Mouse (Mus musculus): ENCODE data around the gene Ccdc175.

Gene Ccdc175

GRCm38 (mm10) chr12:72184929-72185328 is at the start of gene Ccdc175:
Ccdc175 (minus strand) TSS chr12:72185029.
- CTCF ChIA-PET: no interaction called here

DNA sequence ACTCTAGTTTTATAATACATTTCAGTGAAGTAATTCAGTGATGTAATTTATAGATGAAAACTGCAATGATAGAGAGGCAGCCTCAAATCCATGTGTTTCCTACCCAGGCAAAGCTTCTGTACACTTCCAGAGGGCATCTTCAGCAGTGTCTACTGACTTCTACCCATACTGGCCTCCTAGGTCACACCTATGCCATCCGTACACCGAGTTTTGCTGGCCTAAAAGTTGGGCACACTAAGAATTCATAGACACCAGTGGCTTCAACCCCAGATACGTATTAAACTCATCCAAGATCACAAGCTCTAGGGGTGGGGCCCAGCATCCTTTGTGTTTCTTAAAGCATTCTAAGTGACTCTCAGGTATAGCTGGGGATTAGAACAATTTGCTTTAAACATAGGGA is 49.3 kb upstream of the Ccdc175 start:
- CTCF ChIA-PET: no interaction called here

- CTCF ChIA-PET: no interaction called here
Measured at GRCm38 (mm10) chr12:72232826-72233790, 48.3 kb upstream of the Ccdc175 start.

GRCm38 (mm10) chr12:72232176-72232575 is 47.3 kb upstream of the Ccdc175 start:
- CTCF ChIA-PET: no interaction called here

DNA sequence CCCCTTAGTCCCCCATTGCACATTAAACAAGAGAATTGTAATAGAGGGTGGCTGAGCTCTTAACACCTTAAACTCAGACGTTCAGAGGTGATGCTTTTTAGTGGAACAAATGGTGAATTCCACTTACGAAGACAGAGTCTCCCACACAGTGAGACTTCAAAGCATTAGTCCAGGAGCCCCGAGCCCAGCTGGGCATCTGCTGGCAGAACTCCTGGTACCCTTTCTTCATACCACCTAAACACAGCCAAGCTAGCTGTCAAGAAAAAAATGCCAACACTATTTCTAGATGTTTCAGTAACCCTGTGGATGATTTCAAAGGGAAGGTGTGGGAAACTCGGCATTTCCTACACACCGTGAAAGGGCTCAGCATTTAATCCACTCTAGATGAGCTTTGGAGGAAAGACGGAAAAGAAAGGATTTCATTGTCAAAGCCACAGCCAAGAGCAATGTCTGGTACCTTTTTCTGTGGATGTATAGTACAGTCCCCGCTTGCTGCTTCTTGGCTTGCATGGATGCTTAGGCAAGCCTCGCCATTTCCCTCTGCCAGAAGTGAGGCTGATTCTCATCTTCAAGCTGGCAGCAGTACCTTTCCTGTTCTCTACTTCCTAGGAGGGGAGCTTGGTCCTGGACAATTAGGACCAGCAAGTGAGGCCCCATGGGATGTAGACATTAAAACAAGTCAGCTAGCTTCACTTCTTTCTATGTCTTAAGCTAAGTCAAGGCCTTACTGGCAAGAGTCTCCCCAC is 44.8 kb upstream of the Ccdc175 start:
- CTCF ChIA-PET: no interaction called here

DNA sequence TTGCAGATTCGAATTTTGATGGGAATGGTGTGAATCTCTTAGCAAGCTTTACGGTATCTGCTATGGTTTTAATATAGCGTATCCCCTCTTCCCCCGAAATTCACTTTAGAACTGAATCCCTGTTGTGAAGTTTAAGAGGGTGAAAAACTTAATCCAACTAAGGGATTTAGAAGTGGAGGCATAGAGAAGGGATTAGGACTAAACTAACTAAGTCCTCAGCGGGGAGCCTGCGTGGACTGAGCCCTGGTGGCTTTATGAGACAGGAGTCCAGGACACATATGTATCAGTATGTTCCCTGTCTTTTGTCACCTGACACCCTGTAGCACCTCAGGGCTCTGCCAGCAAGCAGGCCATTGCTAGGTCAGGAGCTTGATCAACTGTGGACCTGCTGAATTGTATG is 42.9 kb upstream of the Ccdc175 start:
- CTCF ChIA-PET: no interaction called here

DNA sequence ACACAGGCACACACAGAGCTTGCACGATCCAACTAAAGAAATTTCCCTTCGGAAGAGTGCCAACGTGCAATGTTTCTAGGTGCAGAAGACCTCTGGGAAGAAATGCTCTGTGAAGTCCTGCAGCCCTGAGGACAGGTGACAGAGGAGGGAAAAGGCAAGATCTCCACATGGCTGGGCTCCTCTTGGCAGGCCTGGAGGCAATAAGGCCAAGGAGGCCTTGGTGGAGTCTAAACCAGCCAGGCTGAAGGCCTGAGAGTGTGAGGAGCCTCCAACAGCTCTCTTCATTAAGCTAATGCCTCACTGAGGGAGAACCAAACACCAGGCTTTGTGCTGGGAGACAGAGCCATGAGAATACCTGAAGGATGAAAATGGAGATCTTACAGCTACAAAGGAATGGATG is 40.5 kb upstream of the Ccdc175 start:
- CTCF ChIA-PET: no interaction called here

GRCm38 (mm10) chr12:72223557-72224102 is 38.8 kb upstream of the Ccdc175 start:
- CTCF ChIA-PET: no interaction called here

GRCm38 (mm10) chr12:72213554-72213953 is 28.7 kb upstream of the Ccdc175 start:
- CTCF ChIA-PET: no interaction called here

- CTCF ChIA-PET: no interaction called here
Measured at GRCm38 (mm10) chr12:72200828-72201227, 16.0 kb upstream of the Ccdc175 start.

- CTCF ChIA-PET: no interaction called here
Measured at GRCm38 (mm10) chr12:72197925-72198486, 13.2 kb upstream of the Ccdc175 start.

DNA sequence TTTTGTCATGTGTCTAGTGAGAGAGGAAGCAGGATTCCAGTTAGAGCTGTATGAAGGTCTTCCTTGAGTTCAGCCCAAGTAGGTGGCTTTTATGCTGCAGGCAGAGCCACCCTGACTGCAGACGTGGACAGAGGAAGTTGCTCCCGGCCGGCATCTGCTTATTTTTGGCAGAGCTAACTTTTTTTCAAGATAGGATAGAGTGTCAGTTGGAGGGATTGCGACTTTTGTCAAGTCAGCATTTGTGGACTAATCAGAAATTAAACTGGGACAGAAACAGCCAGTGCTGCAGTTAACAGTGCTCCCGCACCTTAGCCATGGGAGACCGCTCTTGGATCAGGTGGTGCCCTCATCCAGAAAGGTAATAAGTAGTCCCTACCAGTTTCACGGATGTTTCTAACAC is 12.6 kb upstream of the Ccdc175 start:
- CTCF ChIA-PET: no interaction called here

DNA sequence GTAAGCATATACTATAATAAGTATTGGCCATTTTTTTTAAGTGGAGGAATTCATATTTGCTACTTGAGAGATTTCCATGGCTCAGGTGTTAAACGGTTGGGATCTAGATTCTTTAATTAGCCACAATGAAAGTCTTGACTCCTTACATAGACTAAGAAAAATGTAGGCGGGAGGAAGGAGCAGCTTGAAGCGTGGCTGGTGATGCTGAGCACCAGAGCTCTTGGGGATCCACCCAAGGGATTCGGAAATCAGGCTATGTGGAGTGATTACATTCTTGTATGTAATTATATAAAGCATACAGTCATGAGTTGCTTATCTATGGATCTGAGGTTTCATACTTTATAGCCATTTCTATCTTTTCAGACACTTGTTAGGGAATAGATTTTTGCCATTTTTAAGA is 5.3 kb downstream of the Ccdc175 start:
- CTCF ChIA-PET: no interaction called here

DNA sequence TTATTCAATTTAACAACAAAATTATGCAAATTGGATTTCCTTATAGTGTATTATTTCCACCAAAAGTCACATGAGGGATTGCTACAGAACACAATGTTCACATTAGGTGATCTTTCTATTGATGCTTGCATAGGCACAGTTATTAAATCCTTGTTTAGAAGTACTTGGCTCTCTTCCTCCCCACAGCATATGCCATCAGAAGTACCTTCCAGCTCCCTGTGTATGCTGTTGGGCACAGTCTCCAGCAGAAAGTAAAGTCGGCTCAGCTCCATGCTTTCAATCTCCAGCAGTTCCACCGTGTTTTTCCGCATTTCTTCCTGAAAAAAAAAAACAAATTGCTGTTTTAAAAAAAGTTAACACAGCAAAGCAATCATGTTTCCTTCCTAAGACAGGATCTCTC is 6.5 kb downstream of the Ccdc175 start:
- CTCF ChIA-PET: no interaction called here

DNA sequence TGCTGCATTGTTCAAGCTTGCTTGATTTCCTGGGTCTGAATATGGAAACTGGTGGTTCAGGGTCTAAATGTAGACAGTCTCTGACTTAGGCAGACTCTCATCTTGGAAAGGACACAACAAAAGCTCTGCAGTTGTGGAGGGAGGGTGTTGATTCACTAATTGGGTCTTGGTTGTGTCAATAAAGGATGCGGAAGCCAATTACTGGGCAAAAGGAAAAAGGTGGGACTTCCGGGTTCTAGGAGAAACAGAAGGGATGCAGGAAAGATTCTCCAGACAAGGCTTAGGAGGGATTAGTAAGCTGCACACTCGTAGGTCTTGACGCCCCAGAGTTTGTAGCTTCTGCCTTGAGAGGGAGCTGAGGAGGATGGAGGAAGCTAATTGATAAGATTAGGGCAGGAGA is 26.4 kb downstream of the Ccdc175 start:
- CTCF ChIA-PET: no interaction called here

- CTCF ChIA-PET: no interaction called here
Measured at GRCm38 (mm10) chr12:72150786-72151185, 34.0 kb downstream of the Ccdc175 start.

DNA sequence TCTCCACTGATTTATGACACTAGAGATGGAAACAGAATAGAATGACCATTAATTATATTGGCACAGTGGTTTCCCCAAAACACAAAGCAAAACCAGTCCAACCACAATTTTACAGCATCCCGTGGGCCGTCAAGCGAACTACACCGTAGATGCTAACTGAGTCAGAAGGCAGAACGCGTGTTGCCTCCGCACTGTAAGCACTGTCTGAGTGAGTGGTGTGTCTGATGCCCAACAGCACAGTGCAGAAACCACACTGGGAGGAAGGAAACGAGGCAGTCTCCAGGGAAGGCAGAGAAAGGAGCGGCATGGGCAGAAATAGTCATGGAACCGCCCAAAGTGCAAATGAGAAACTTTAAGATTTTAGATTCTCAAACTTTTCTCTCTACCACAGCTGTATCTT is 55.6 kb downstream of the Ccdc175 start:
- CTCF ChIA-PET: no interaction called here

GRCm38 (mm10) chr12:72115686-72116345 is 69.0 kb downstream of the Ccdc175 start:
- CTCF ChIA-PET: interaction anchor here (0.6 kb wide), 1 partner anchor 251 kb away, joined by 3 read pairs; no protein-coding TSS in a partner anchor

GRCm38 (mm10) chr12:72115126-72115525 is 69.7 kb downstream of the Ccdc175 start:
- CTCF ChIA-PET: interaction anchor here (0.6 to 0.7 kb wide), 4 partner anchors 19 to 399 kb away, joined by 3 to 8 read pairs (median 4); no protein-coding TSS in a partner anchor

- CTCF ChIA-PET: interaction anchor here (0.6 kb wide), 1 partner anchor 91 kb away, joined by 5 read pairs; no protein-coding TSS in a partner anchor
Measured at GRCm38 (mm10) chr12:72104525-72105281, 80.1 kb downstream of the Ccdc175 start.

DNA sequence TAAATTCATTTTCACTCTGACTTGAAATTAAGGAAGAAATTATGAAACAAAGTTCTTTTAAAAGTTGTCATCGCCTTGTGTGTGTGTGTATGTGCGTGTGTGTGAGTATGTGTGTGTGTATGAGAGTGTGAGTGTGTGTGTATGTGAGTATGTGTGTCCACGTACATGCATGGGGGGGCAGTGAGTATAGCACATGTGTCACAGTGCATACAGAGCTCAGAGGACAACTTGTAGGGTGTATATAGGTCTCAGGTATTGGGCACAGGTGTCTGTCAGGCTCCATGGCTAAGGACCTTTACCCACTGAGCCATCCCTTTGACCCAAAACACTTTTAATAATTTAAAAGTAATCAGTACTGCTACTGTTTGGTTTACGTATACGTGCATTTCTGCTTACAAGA is 80.8 kb downstream of the Ccdc175 start:
- CTCF ChIA-PET: interaction anchor here (0.6 kb wide), 1 partner anchor 91 kb away, joined by 5 read pairs; no protein-coding TSS in a partner anchor

Data from spleen, embryonic (tissue).